Mouse (Mus musculus) heart, embryonic 12.5 days (tissue): ENCODE measurements at regions not wholly inside any gene's neighbourhood (a gene's known extent, or its start where the extent isn't known, plus 50 kb on each side); places are given as distances from the start of the nearest gene placed in this dataset.

Experiments used
- ATAC-seq: fragments of 200-750 bp; cut with Nextera tagmentation; 2 replicates; pipeline ENCODE4 v1.8.0; 2017; ENCODE audit warnings: moderate TSS enrichment, moderate library complexity; ENCODE audit not compliant: insufficient number of reproducible peaks, low FRiP score
- H3K27ac ChIP-seq: fragments of 300-500 bp; sonication (generic); 2 replicates; pipeline ENCODE4 v1.5.1; 2016; ENCODE audit warnings: mild to moderate bottlenecking, moderate library complexity; ENCODE audit not compliant: poor library complexity, severe bottlenecking
- H3K27me3 ChIP-seq: fragments of 300-500 bp; sonication (generic); replicated peaks from 2 replicates; pipeline ENCODE4 v1.6.1; 2016; ENCODE audit warnings: mild to moderate bottlenecking, moderate library complexity
- H3K36me3 ChIP-seq: fragments of 300-500 bp; sonication (generic); 2 replicates; pipeline ENCODE4 v1.6.1; 2016; ENCODE audit warnings: mild to moderate bottlenecking, moderate library complexity
- H3K4me1 ChIP-seq: fragments of 300-500 bp; sonication (generic); replicated peaks from 2 replicates; pipeline ENCODE4 v1.6.1; 2016; ENCODE audit warnings: mild to moderate bottlenecking
- H3K4me2 ChIP-seq: fragments of 300-500 bp; sonication (generic); 2 replicates; pipeline ENCODE4 v1.6.1; 2016; ENCODE audit warnings: mild to moderate bottlenecking, moderate library complexity
- H3K4me3 ChIP-seq: fragments of 300-500 bp; sonication (generic); 2 replicates; pipeline ENCODE4 v1.5.1; 2016; ENCODE audit warnings: mild to moderate bottlenecking
- H3K9ac ChIP-seq: fragments of 300-500 bp; sonication (generic); 2 replicates; pipeline ENCODE4 v1.6.1; 2016; ENCODE audit warnings: mild to moderate bottlenecking, moderate library complexity
- H3K9me3 ChIP-seq: fragments of 300-500 bp; sonication (generic); replicated peaks from 2 replicates; pipeline ENCODE4 v1.6.1; 2016; ENCODE audit warnings: mild to moderate bottlenecking, moderate library complexity
- WGBS: fragments of 180-500 bp; shearing (Covaris S2); methylation state at CpG from one replicate; pipeline ENCODE4 v1.1.7; 2016; 5-methylcytosine and 5-hydroxymethylcytosine counted together

DNA sequence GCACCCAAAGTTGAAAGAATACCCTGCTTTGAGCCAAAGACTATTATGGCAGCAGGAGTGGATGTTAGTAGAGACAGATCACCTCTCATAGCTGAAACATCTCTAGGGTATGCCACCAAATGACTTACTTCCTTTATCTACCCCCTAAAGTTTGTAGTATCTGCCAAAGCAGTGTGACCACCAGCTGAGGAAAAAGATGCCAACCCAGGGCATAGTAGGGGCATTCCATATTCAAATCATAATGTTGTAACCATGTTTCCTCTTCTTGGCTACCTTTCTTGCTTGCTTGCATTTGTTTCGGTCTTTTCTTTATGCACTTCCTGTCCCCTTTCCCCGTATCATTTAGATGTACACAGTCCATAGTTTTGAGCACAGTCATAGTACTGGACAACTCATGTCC, 1449.6 kb downstream of the Gsdmc2 start:
- 87% methylated on average over 2 of the region's 2 CpGs for WGBS
- H3K4me2 ChIP-seq: no peak overlapping the region
- H3K36me3 ChIP-seq: no peaks in the 10 kb centered on the region
- no peaks in the 10 kb centered on the region for H3K27me3 ChIP-seq
- H3K4me3 ChIP-seq: no peak overlapping the region
- ATAC-seq: no peak
- 0 out of 2 replicates have a peak, but pooled peaks cover 4% of the 10 kb centered on the region for H3K9me3 ChIP-seq
- no peaks in the 10 kb centered on the region for H3K4me1 ChIP-seq
- H3K9ac ChIP-seq: no peak overlapping the region
- no peak overlapping the region for H3K27ac ChIP-seq

DNA sequence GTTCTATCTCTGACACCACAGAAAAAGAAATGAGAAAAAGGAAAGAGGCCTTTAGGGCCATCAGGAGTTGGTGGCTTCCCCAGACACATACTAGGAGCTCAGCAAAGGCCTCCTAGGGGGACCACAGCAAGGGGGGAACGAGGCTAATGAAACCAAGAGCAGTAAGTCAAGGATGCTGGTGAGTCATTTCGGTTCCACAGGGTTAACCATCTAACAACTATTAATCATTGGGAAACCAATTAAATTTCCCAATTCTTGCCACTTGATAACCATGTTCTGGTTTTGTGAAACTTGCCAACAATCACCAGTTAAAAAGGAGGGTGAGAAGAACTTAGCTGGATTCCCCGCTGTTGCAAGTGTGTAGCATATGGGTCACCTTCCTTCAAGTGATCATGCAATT, 1451.6 kb downstream of the Gsdmc2 start:
- H3K27me3 ChIP-seq: no peaks in the 10 kb centered on the region
- 84% methylated on average over 3 of the region's 3 CpGs for WGBS
- no peaks in the 10 kb centered on the region for H3K4me1 ChIP-seq
- no peak overlapping the region for H3K9ac ChIP-seq
- H3K4me2 ChIP-seq: no peak overlapping the region
- H3K9me3 ChIP-seq: 0 out of 2 replicates have a peak, but pooled peaks cover 4% of the 10 kb centered on the region
- no peaks in the 10 kb centered on the region for H3K36me3 ChIP-seq
- no peak overlapping the region for H3K27ac ChIP-seq
- ATAC-seq: no peak
- H3K4me3 ChIP-seq: no peak overlapping the region

DNA sequence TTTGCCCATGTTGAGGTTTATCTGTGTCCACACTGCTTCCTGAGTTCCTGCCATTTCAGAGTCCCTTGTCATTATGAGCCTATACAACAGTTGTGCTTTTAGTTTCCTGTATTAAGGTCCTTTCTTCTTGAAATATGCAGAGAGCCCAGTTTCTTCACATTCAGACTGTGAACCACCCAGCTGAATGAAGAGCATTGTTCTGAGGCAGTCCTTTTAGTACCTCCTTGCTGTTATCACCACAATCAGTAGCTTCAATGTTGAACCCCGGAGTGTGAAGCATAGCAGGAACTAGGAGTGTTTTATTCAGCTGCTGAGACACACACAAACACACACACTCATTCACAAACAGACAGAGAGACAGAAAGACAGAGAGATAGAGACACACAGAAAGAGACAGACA, 1452.1 kb downstream of the Gsdmc2 start:
- 0 out of 2 replicates have a peak, but pooled peaks cover 4% of the 10 kb centered on the region for H3K9me3 ChIP-seq
- no peak overlapping the region for H3K4me2 ChIP-seq
- no peaks in the 10 kb centered on the region for H3K4me1 ChIP-seq
- H3K27me3 ChIP-seq: no peaks in the 10 kb centered on the region
- H3K4me3 ChIP-seq: no peak overlapping the region
- H3K9ac ChIP-seq: no peak overlapping the region
- no peaks in the 10 kb centered on the region for H3K36me3 ChIP-seq
- H3K27ac ChIP-seq: no peak overlapping the region
- ATAC-seq: no peak
- 40% methylated on average over 1 of the region's 1 CpGs for WGBS

- no peaks in the 10 kb centered on the region for H3K27me3 ChIP-seq
- H3K27ac ChIP-seq: no peak overlapping the region
- H3K4me3 ChIP-seq: no peak overlapping the region
- H3K36me3 ChIP-seq: no peaks in the 10 kb centered on the region
- no peak overlapping the region for H3K9ac ChIP-seq
- no peak overlapping the region for H3K4me2 ChIP-seq
- 0 out of 2 replicates have a peak, but pooled peaks cover 4% of the 10 kb centered on the region for H3K9me3 ChIP-seq
- no peaks in the 10 kb centered on the region for H3K4me1 ChIP-seq
- WGBS: 56% methylated on average over 3 of the region's 3 CpGs
- no peak for ATAC-seq
Observed at GRCm38 (mm10) chr15:62392381-62392780, 1452.6 kb downstream of the Gsdmc2 start.

GRCm38 (mm10) chr15:62389431-62390105, 1455.4 kb downstream of the Gsdmc2 start:
- Histone ChIP-seq H3K36me3 (no peaks in the 10 kb centered on the region), H3K4me1 (no peaks in the 10 kb centered on the region), H3K27ac (no peak overlapping the region), H3K4me3 (no peak overlapping the region), H3K4me2 (no peak overlapping the region), H3K9ac (no peak overlapping the region), H3K27me3 (no peaks in the 10 kb centered on the region), H3K9me3 (0 out of 2 replicates have a peak, but pooled peaks cover 4% of the 10 kb centered on the region)
- 88% methylated on average over 3 of the region's 3 CpGs for WGBS
- no peak for ATAC-seq

GRCm38 (mm10) chr15:62382233-62382632, 1459.4 kb upstream of the A1bg start:
- no peaks in the 10 kb centered on the region for H3K36me3 ChIP-seq

DNA sequence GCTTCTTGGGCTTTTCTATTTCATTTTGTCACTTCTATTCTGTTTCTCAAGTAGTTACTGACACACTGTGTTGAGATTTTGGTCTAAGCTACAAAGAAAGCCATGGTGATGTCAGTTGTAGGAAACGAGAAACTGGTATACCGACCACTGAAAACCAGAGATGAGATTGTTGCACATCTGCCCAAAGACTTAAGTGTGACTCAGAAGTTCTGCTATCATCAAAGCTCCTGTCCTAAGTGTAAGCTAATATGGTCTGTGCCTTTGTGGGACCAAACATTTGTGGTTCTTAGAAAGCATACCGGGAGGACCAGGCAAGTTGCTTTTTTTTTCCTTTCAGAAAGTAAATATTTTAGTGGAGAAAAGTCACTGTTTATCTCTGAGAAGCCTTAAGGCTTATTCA, 1451.8 kb upstream of the A1bg start:
- no peak for ATAC-seq
- no peak overlapping the region for H3K9ac ChIP-seq
- H3K4me2 ChIP-seq: no peak overlapping the region
- H3K27me3 ChIP-seq: no peaks in the 10 kb centered on the region
- H3K36me3 ChIP-seq: no peaks in the 10 kb centered on the region
- no peak overlapping the region for H3K4me3 ChIP-seq
- no peaks in the 10 kb centered on the region for H3K9me3 ChIP-seq
- WGBS: 77% methylated on average over 3 of the region's 3 CpGs
- H3K27ac ChIP-seq: no peak overlapping the region
- no peaks in the 10 kb centered on the region for H3K4me1 ChIP-seq

More at GRCm38 (mm10) chr15:62382233-62382632, 1459.4 kb upstream of the A1bg start:
- H3K27me3 ChIP-seq: no peaks in the 10 kb centered on the region
- peaks cover 2% of the 10 kb centered on the region; the same call in 1 of the 2 replicates for H3K9me3 ChIP-seq
- H3K27ac ChIP-seq: no peak overlapping the region
- H3K4me2 ChIP-seq: no peak overlapping the region
- 76% methylated on average over 2 of the region's 2 CpGs for WGBS
- no peak overlapping the region for H3K9ac ChIP-seq
- no peak for ATAC-seq
- no peaks in the 10 kb centered on the region for H3K4me1 ChIP-seq
- H3K4me3 ChIP-seq: no peak overlapping the region

- Histone ChIP-seq H3K4me2 (no peak overlapping the region), H3K4me3 (no peak overlapping the region), H3K4me1 (no peaks in the 10 kb centered on the region), H3K9me3 (no peaks in the 10 kb centered on the region), H3K9ac (no peak overlapping the region), H3K27me3 (no peaks in the 10 kb centered on the region), H3K36me3 (no peaks in the 10 kb centered on the region), H3K27ac (no peak overlapping the region)
- no peak for ATAC-seq
Observed at GRCm38 (mm10) chr15:62361171-62361570, 1438.4 kb upstream of the A1bg start.

DNA sequence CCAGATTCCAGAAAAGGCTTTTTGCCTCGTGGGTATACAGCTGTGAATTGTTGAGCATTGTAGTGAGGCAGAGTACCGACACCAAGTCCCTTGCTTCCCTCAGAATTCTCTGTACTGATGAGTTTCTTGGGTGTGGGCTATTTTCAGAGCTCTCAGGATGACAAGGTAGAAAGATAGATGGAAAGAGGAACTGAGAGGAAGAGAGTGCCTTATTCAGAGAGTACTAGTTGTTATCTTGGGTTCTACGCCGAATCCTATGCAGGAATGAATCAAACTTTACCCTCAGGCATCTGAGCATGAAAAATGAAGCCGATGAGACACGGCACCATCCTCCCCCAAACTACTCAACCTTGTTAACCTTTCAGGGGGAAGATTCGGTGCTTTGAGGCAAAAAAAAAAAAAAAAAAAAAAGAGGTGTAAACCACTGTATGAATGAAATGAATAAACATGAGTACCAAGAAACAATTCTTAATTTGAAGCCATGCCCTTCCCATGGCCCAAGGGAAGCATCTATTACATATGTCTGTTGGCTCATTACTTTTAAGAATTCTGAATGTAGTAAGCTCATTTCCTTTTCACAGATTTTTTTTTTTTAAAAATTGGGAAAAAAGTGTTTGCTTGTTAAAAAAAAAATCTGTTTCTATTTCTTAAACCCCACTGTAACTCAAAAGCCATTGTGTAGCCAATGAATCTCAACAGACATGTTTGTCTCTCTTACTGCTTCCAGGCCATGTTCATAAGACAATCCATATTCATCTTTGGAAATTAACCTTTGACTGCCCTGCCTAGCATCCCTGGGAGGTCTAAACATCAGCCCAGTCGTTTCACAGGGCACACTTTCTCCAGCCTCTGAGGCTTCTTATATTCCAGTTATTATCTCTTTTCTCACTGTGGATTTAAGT, 1435.8 kb upstream of the A1bg start:
- Histone ChIP-seq H3K4me1 (no peaks in the 10 kb centered on the region), H3K4me3 (no peak overlapping the region), H3K36me3 (no peaks in the 10 kb centered on the region), H3K27ac (no peak overlapping the region), H3K4me2 (no peak overlapping the region), H3K9me3 (no peaks in the 10 kb centered on the region), H3K27me3 (no peaks in the 10 kb centered on the region), H3K9ac (no peak overlapping the region)
- WGBS: 64% methylated on average over 8 of the region's 8 CpGs
- no peak for ATAC-seq

- Histone ChIP-seq H3K4me1 (no peaks in the 10 kb centered on the region), H3K4me3 (no peak overlapping the region), H3K27me3 (no peaks in the 10 kb centered on the region), H3K4me2 (no peak overlapping the region), H3K27ac (no peak overlapping the region), H3K36me3 (no peaks in the 10 kb centered on the region), H3K9ac (no peak overlapping the region), H3K9me3 (no peaks in the 10 kb centered on the region)
- ATAC-seq: no peak
- WGBS: 76% methylated on average over 4 of the region's 4 CpGs
Observed at GRCm38 (mm10) chr15:62353786-62354185, 1431.0 kb upstream of the A1bg start.

GRCm38 (mm10) chr15:62350862-62351757, 1428.3 kb upstream of the A1bg start:
- Histone ChIP-seq H3K9me3 (no peaks in the 10 kb centered on the region), H3K9ac (no peak overlapping the region), H3K4me2 (no peak overlapping the region), H3K4me3 (no peak overlapping the region), H3K36me3 (no peaks in the 10 kb centered on the region), H3K4me1 (no peaks in the 10 kb centered on the region), H3K27ac (no peak overlapping the region), H3K27me3 (no peaks in the 10 kb centered on the region)
- no peak for ATAC-seq
- WGBS: 74% methylated on average over 6 of the region's 6 CpGs
